Mouse (Mus musculus): ENCODE results near the gene Bax. TPM values are rescaled to one million over a fixed set of nuclear protein-coding genes. Genes with fewer than 3 reads are reported as not detected.

Gene Bax
- total RNA-seq, 2 experiments from 2014 or later, result 103 to 123 TPM

DNA sequence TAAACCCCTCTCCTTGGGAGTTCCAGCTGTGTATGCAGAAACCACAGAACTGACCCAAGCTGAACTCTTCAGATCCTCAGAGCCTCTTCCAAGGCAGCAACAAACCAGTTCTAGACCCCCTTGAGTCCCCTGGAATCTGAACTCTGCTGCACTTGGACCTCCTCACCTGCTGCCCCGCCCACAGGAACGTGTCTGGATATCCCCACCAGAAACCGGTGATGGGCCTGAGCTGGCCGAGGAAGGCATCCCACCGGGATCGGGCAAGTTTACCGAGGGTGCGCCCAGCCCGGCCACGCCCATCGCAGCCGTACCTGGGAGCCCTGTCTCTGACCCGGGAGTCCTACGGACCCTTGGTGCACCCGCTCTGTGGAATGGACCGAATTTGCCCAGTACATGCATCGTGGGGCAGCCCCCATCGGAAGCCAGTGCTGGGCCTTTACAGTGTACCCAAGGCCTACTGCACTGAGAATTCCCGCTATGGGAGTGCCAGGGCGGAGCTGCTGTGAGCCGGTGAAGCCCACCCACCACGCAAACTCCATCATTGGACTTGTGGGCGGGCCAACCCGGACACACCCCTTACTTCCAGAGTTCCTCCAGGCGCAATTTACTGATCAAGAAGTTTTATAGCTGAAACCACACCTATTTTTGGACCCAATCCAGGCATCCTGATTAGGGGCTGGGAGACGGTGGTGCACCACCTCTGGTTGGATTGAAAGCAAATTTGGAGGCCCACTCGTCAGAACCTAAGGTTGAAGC lies 46.7 kb downstream of the Bax start:
- no peak for DNase-seq (ENCODE audit: low spot score in 2 of 2)

DNA sequence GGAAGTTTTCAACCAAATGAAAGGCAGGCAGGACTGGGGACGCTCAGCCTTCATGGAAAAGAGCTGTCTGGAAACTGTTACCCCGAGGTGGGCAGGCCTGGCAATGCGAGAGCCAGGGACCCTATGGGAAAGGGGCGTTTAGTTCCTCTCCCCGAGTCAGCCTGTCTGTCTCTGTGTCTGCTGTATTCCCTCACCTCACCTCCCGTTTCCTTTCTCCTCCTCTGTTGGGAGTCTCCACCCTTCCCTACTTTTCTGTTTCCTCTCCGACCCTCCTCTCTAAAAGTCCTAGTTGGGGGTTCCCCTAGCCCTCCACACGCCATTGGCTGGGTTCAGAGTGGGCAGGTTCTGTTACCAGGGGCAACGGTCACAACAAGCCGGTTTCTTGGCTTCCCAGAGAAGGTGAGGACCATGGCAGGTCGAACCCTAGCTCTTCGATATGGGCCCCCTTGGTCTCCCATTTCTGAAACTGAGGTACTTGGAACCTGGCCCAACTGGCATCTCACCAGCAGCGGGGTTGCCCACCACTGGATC lies 48.7 kb downstream of the Bax start:
- no peak for DNase-seq (ENCODE audit: low spot score in 2 of 2)

DNA sequence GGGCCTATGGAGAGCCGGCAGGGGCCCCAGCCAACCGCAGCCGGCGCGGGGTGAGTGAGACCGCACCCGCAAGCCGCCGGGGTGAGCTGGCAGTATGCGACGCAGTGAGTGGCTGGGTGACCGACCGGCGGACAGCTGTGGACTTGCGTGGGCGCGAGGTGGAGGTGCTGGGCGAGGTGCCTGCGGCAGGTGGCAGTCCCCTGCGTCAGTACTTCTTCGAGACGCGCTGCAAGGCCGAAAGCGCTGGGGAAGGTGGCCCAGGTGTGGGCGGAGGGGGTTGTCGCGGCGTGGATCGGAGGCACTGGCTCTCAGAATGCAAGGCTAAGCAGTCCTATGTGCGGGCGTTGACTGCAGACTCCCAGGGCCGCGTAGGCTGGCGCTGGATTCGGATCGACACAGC lies 51.1 kb downstream of the Bax start:
- DNase-seq (ENCODE audit: low spot score in 2 of 2), result no peak

DNA sequence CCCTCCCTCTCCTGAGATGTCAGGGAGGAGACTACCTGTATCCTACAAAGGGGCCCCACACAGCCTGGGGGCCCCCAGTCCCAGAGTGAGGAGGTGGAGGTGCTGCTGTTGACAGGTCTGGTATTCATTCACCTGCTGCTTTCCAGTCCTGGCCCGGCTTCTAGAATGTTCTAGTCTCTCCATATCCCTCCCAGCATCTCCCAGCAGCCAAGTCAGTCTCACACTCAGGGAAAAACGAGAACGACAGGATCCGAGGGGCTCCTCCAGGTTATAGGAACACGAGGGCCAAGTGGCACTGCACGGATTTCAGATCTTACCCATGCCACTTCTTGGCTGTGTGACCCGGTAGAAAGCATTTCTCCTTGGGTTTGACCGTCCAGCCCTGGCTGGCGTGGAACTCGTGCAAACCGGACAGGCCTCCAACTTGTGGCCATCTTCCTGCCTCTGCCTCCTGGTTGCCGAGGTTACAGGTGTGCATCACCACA lies 51.9 kb downstream of the Bax start:
- DNase-seq (ENCODE audit: low spot score in 2 of 2), result no peak

DNA sequence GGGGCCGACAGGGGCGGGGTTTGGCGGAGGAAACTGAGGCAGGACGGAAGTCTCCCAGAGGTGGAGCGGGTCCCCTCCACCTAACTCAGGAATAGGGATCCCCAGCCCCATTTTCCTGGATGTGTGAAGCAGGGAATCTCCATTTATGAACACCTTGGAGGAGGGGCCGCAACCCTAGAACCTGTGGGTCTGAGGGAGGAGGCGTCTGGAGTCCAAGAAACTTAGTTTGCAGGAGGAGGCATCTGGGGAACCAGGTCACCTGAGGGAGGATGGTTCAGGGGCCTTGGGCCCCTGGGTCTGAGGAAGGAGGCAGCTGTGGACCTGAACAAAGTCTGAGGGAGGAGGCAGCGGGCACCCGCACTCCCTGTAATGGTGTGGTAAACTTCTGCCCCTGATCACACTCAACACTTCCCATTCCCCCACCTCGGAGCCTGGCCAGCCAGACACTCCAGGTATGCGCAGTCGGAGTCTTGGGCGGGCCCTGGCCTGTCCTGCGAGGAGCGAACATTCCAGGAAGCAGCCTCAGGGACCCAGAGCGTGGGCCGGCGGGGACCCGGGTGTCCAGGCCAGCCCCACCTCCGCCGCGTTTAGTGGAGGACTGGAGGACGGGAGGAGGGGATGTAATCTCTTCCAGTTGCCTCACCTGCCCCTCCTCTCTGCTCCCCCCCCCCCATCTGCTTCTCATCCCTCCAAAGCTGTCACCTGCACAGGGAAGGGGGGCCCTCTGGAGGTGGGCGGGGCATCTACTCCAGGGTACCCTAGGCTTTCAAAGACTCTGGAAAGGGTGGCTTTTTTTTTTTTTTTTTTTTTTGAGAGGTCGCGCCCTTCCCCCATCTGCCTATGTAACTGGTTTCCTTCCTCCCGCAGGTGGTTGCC lies 52.6 kb downstream of the Bax start:
- no peak for DNase-seq (ENCODE audit: low spot score in 2 of 2)

DNA sequence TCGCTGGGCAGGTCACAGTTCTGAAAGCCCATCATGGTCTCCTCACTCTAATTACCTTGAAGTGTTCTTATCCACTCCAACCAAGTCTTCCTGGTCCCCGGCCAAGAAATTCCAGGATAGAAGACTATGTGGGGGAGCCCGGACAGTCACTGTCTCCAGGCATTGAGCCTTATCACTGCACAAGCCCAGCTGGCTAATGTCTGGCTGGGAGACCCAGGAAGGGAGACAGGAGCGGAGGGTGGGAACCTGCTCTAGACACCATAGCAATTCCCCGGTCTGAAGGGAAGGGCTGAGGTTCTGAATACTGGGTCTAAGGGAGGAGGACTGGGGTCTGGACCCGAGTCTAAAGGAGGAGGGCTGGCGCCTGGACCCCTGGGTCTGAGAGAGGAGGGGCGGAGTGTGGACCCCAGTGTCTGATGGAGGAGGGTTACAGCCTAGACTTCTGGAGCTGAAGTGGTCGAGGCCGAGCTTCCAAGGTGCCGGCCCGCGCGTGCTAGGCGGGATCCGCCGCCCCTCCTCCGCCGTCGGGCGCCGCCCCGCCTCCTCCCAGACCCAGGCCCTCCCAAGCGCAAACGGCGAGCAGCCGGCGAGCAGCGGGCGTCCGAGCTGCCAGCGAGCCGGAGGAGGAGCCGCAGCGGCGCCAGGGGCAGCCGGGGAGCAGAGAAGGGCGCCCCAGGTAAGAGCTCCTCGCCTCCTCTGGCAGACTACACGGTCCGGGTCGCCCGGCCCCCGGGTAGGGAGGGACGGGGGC lies 53.4 kb downstream of the Bax start, which contains the start of gene Ntf5:
Gene Ntf5, plus strand, starts transcription at position 583 of the 751 bp plus-strand sequence.
- no peak for DNase-seq (ENCODE audit: low spot score in 2 of 2)

DNA sequence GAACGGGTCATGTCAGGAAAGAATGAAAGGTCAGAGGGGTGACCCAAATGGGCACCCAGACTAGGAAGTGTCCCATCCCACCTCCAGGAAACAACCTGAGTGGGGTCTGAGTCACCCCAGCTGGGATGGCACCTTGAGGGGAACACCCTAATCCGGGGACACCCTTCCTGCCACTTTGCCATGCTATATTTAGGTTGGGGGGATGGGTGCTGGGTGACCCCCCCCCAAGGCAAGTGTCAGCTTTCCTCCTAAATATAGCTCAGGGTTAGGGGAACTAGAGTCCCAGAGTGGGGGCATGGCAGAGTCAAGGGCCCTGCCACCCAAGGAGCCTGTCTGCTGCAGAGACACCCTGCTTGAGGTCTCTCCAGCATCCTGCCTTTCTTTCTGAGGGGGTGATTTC lies 54.3 kb downstream of the Bax start:
- no peak for DNase-seq (ENCODE audit: low spot score in 2 of 2)

Small RNAs within 50 kb of the gene (microRNA-seq; reads per million reads assigned to microRNA genes)
- gene Gm22133, result 0 reads per million in 2 experiments

Other genes with a start within 250 kb of the Bax start
- gene Cd37, start 227.8 kb downstream of the Bax start, total RNA-seq (2021), result 1 to 10 TPM; 4.6 to 5.0 TPM
- 1 to 10 TPM; 1.0 to 1.2 TPM for gene Slc6a16, start 225.8 kb downstream of the Bax start, total RNA-seq (2021)
- gene Slc6a21, start 189.4 kb downstream of the Bax start, total RNA-seq (2021), result not detected
- gene Trpm4, start 133.1 kb downstream of the Bax start, total RNA-seq (2021), result 10 to 100 TPM; 19.6 to 20.9 TPM
- gene Hrc, start 131.6 kb downstream of the Bax start, total RNA-seq (2021), result under 1 TPM; 0.85 to 0.96 TPM
- gene Ppfia3, start 99.9 kb downstream of the Bax start, total RNA-seq (2021), result 100 to 1,000 TPM; 124 to 128 TPM
- 100 to 1,000 TPM; 137 to 163 TPM for gene Lin7b, start 96.3 kb downstream of the Bax start, total RNA-seq (2021)
- 100 to 1,000 TPM; 393 to 440 TPM for gene Snrnp70, start 71.2 kb downstream of the Bax start, total RNA-seq (2021)
- not detected for gene Kcna7, start 61.2 kb downstream of the Bax start, total RNA-seq (2021)
- gene Ntf5, start 53.2 kb downstream of the Bax start, total RNA-seq (2021), result under 1 TPM; 0.18 to 0.22 TPM
- under 1 TPM in 1 of 2 experiments, not detected in 1; 0.75 TPM for gene Lhb, start 46.1 kb downstream of the Bax start, total RNA-seq (2021)
- 10 to 100 TPM; 18.9 to 20.9 TPM for gene Gys1, start 32.1 kb downstream of the Bax start, total RNA-seq (2021)
- 10 to 100 TPM; 44.5 to 44.9 TPM for gene Ruvbl2, start 28.8 kb downstream of the Bax start, total RNA-seq (2021)
- gene Ftl1, start 7.0 kb downstream of the Bax start, total RNA-seq (2021), result 100 to 1,000 TPM; 429 to 433 TPM
- under 1 TPM in 1 of 2 experiments, not detected in 1; 0.23 TPM for gene Tulp2, start 15.0 kb upstream of the Bax start, total RNA-seq (2021)
- 1 to 10 TPM; 1.2 to 1.4 TPM for gene Gm45808, start 19.9 kb upstream of the Bax start, total RNA-seq (2021)
- gene Dhdh, start 21.9 kb upstream of the Bax start, total RNA-seq (2021), result 1 to 10 TPM; 2.0 to 2.6 TPM
- 100 to 1,000 TPM; 107 to 117 TPM for gene Nucb1, start 43.5 kb upstream of the Bax start, total RNA-seq (2021)
- 10 to 100 TPM; 23.6 to 29.3 TPM for gene Ppp1r15a, start 59.4 kb upstream of the Bax start, total RNA-seq (2021)
- gene Plekha4, start 59.4 kb upstream of the Bax start, total RNA-seq (2021), result under 1 TPM; 0.80 to 0.94 TPM
- not detected for gene Hsd17b14, start 88.0 kb upstream of the Bax start, total RNA-seq (2021)
- gene Bcat2, start 103.3 kb upstream of the Bax start, total RNA-seq (2021), result 10 to 100 TPM; 20.8 to 22.9 TPM
- gene Fgf21, start 148.6 kb upstream of the Bax start, total RNA-seq (2021), result not detected
- under 1 TPM; 0.20 to 0.71 TPM for gene Fut1, start 150.4 kb upstream of the Bax start, total RNA-seq (2021)
- not detected for gene Izumo1, start 154.9 kb upstream of the Bax start, total RNA-seq (2021)
- gene Rasip1, start 160.6 kb upstream of the Bax start, total RNA-seq (2021), result 10 to 100 TPM; 13.9 to 14.5 TPM
- 1 to 10 TPM; 1.7 TPM for gene Mamstr, start 173.1 kb upstream of the Bax start, total RNA-seq (2021)
- under 1 TPM in 1 of 2 experiments, not detected in 1; 0.22 TPM for gene Fut2, start 199.5 kb upstream of the Bax start, total RNA-seq (2021)
- 1 to 10 TPM in 1 of 2 experiments, under 1 TPM in 1; 0.75 to 1.0 TPM for gene Ntn5, start 217.1 kb upstream of the Bax start, total RNA-seq (2021)
- gene Sec1, start 227.5 kb upstream of the Bax start, total RNA-seq (2021), result under 1 TPM; 0.14 to 0.18 TPM
- gene Car11, start 232.9 kb upstream of the Bax start, total RNA-seq (2021), result 100 to 1,000 TPM; 121 to 131 TPM
- 10 to 100 TPM; 37.1 to 43.4 TPM for gene Dbp, start 238.2 kb upstream of the Bax start, total RNA-seq (2021)
- gene Rpl18, start 248.6 kb upstream of the Bax start, total RNA-seq (2021), result 100 to 1,000 TPM; 497 to 584 TPM

Measured in layer of hippocampus, postnatal 10 days (tissue).